Mouse (Mus musculus) heart, adult 2 months (tissue): ENCODE data around the gene Crabp2.

Experiments used
- EP300 ChIP-seq: fragments of 200-500 bp; IDR thresholded peaks from 2 replicates; pipeline ENCODE4 v1.6.1; 2011; ENCODE audit warnings: low read depth, low read length, control low read depth; ENCODE audit not compliant: insufficient read depth
- POLR2A ChIP-seq: fragments of 200-500 bp; IDR thresholded peaks from 2 replicates; pipeline ENCODE4 v1.6.1; 2011; ENCODE audit warnings: mild to moderate bottlenecking, low read depth, low read length, control low read depth; ENCODE audit not compliant: insufficient read depth

DNA sequence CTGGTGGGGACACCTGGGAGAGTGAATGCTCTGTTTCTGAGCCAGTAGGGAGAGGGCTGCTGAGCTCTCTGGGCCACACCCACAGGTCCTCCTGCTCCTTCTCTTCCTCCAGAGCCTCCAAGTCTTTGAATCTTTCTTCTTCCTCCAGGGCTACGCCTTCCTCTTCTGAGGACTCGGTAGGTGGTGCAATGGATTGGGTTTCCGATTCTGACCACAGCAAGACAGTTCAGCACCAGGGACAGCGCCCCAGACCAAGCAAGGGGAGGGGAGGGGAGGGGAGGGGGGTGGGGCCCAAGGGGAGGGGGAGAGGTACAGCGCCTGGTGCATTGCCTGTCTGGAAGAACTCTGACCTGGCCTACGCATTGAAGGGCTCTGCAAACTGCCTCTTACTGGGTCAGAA lies 45.0 kb downstream of the Crabp2 start:
- TF ChIP-seq EP300, result no peak
- TF ChIP-seq POLR2A, result no peak
